Mouse (Mus musculus): ENCODE data around the gene Tmtc2.

- TF ChIP-seq POLR2A (IDR thresholded peaks at IDR 0.05; ENCODE audit: control insufficient read depth, extremely low read depth, insufficient read depth, low read length, poor library complexity) (no peak), CTCF (IDR thresholded peaks at IDR 0.05; ENCODE audit: borderline replicate concordance, control insufficient read depth, extremely low read depth, insufficient read depth, low read length, poor library complexity) (no peak)
Measured at GRCm38 (mm10) chr10:105484355-105485094, 89.7 kb downstream of the Tmtc2 start.
